Mouse (Mus musculus): ENCODE measurements around the gene Pigf. TPM values are rescaled to one million over a fixed set of nuclear protein-coding genes. Genes with fewer than 3 reads are reported as not detected.
"Not testable (repeated sequence)": the region's sequence is repeated elsewhere in the genome, so short reads cannot be mapped to it uniquely, and the experiment has no call there.

The Pigf gene
- polyA plus RNA-seq (2012; rRNA removed), result 16.4 and 17.5 TPM in 2 replicates

- under 1% methylated on average over 43 of the region's 43 CpGs for WGBS
- DNase-seq (ENCODE audit: low read depth, low spot score), result peak; percentile 96
Observed at GRCm38 (mm10) chr17:87025269-87025949, at the start of gene Pigf, which contains the start of gene Cript. Gene Pigf (minus strand): TSS chr17:87025406. Gene Cript (plus strand): TSS chr17:87025550.

- DNase-seq (ENCODE audit: low read depth, low spot score), result no peak
Observed at GRCm38 (mm10) chr17:87073470-87073869, 48.3 kb upstream of the Pigf start.

GRCm38 (mm10) chr17:87072766-87073440, 47.7 kb upstream of the Pigf start:
- 66% methylated on average over 5 of the region's 5 CpGs for WGBS
- no peak for DNase-seq (ENCODE audit: low read depth, low spot score)

- WGBS, result 100% methylated on average over 1 of the region's 1 CpGs
- not testable (repeated sequence) for DNase-seq (ENCODE audit: low read depth, low spot score)
Observed at GRCm38 (mm10) chr17:87072183-87072582, 47.0 kb upstream of the Pigf start.

- WGBS, result 87% methylated on average over 4 of the region's 4 CpGs
- DNase-seq (ENCODE audit: low read depth, low spot score), result no peak
Observed at GRCm38 (mm10) chr17:87068997-87069396, 43.8 kb upstream of the Pigf start.

- 62% methylated on average over 6 of the region's 6 CpGs for WGBS
- no peak for DNase-seq (ENCODE audit: low read depth, low spot score)
Observed at GRCm38 (mm10) chr17:87063969-87064368, 38.8 kb upstream of the Pigf start.

GRCm38 (mm10) chr17:87063461-87063860, 38.3 kb upstream of the Pigf start:
- DNase-seq (ENCODE audit: low read depth, low spot score), result no peak
- WGBS, result 79% methylated on average over 7 of the region's 7 CpGs

- WGBS, result 70% methylated on average over 9 of the region's 9 CpGs
- DNase-seq (ENCODE audit: low read depth, low spot score), result no peak
Observed at GRCm38 (mm10) chr17:87062639-87063038, 37.4 kb upstream of the Pigf start.

GRCm38 (mm10) chr17:87057486-87058266, 32.5 kb upstream of the Pigf start:
- 80% methylated on average over 8 of the region's 8 CpGs for WGBS
- no peak for DNase-seq (ENCODE audit: low read depth, low spot score)

- no peak for DNase-seq (ENCODE audit: low read depth, low spot score)
- WGBS, result 94% methylated on average over 7 of the region's 7 CpGs
Observed at GRCm38 (mm10) chr17:87056761-87057160, 31.6 kb upstream of the Pigf start.

GRCm38 (mm10) chr17:87055663-87056062, 30.5 kb upstream of the Pigf start:
- no peak for DNase-seq (ENCODE audit: low read depth, low spot score)
- 31% methylated on average over 1 of the region's 1 CpGs for WGBS

- peak; percentile 24 for DNase-seq (ENCODE audit: low read depth, low spot score)
- WGBS, result 10% methylated on average over 5 of the region's 5 CpGs
Observed at GRCm38 (mm10) chr17:87055051-87055459, 29.8 kb upstream of the Pigf start.

- 87% methylated on average over 5 of the region's 5 CpGs for WGBS
- no peak for DNase-seq (ENCODE audit: low read depth, low spot score)
Observed at GRCm38 (mm10) chr17:87053921-87054320, 28.7 kb upstream of the Pigf start.

- 86% methylated on average over 1 of the region's 1 CpGs for WGBS
- no peak for DNase-seq (ENCODE audit: low read depth, low spot score)
Observed at GRCm38 (mm10) chr17:87052432-87052831, 27.2 kb upstream of the Pigf start.

GRCm38 (mm10) chr17:87051652-87052051, 26.4 kb upstream of the Pigf start:
- 97% methylated on average over 1 of the region's 1 CpGs for WGBS
- no peak for DNase-seq (ENCODE audit: low read depth, low spot score)

GRCm38 (mm10) chr17:87050469-87051175, 25.4 kb upstream of the Pigf start:
- WGBS, result 16% methylated on average over 9 of the region's 9 CpGs
- no peak for DNase-seq (ENCODE audit: low read depth, low spot score)

- 60% methylated on average over 5 of the region's 5 CpGs for WGBS
- no peak for DNase-seq (ENCODE audit: low read depth, low spot score)
Observed at GRCm38 (mm10) chr17:87049696-87050095, 24.5 kb upstream of the Pigf start.

- DNase-seq (ENCODE audit: low read depth, low spot score), result no peak
- 77% methylated on average over 8 of the region's 8 CpGs for WGBS
Observed at GRCm38 (mm10) chr17:87044796-87045195, 19.6 kb upstream of the Pigf start.

GRCm38 (mm10) chr17:87044364-87044763, 19.2 kb upstream of the Pigf start:
- under 1% methylated on average over 15 of the region's 15 CpGs for WGBS
- DNase-seq (ENCODE audit: low read depth, low spot score), result peak; percentile 88

- 68% methylated on average over 19 of the region's 19 CpGs for WGBS
- DNase-seq (ENCODE audit: low read depth, low spot score), result no peak
Observed at GRCm38 (mm10) chr17:87041739-87042138, 16.5 kb upstream of the Pigf start.
